Mouse (Mus musculus) forebrain, embryonic 14.5 days (tissue): Measurements from ENCODE around the gene Zfhx3. TPM values are rescaled to one million over a fixed set of nuclear protein-coding genes. Genes with fewer than 3 reads are reported as not detected.

Experiments used
- ATAC-seq: fragments of 200-750 bp; cut with Nextera tagmentation; 2 replicates; pipeline ENCODE4 v1.8.0; 2017; ENCODE audit warnings: mild to moderate bottlenecking, moderate library complexity
- DNase-seq: peaks from one replicate; pipeline ENCODE4 v3.0.0-alpha.2; 2015; ENCODE audit warnings: low spot score
- H3K27ac ChIP-seq: fragments of 300-500 bp; sonication (generic); 2 replicates; pipeline ENCODE4 v1.5.1; 2014; ENCODE audit warnings: low read depth, mild to moderate bottlenecking, control low read depth, low read length, moderate library complexity
- H3K27me3 ChIP-seq: fragments of 300-500 bp; sonication (generic); replicated peaks from 2 replicates; pipeline ENCODE4 v1.6.1; 2014; ENCODE audit warnings: low read length, control low read depth, mixed read lengths; ENCODE audit not compliant: control insufficient read depth, insufficient read depth
- H3K36me3 ChIP-seq: fragments of 300-500 bp; sonication (generic); 2 replicates; pipeline ENCODE4 v1.6.1; 2014; ENCODE audit warnings: low read length, control low read depth; ENCODE audit not compliant: control insufficient read depth, insufficient read depth
- H3K4me1 ChIP-seq: fragments of 300-500 bp; sonication (generic); 2 replicates; pipeline ENCODE4 v1.6.1; 2014; ENCODE audit warnings: antibody characterized with exemption, low read length, control low read depth; ENCODE audit not compliant: control insufficient read depth, insufficient read depth
- H3K4me2 ChIP-seq: fragments of 300-500 bp; sonication (generic); 2 replicates; pipeline ENCODE4 v1.6.1; 2014; ENCODE audit warnings: mild to moderate bottlenecking, control low read depth, low read length
- H3K4me3 ChIP-seq: fragments of 300-500 bp; sonication (generic); 2 replicates; pipeline ENCODE4 v1.5.1; 2014; ENCODE audit warnings: low read depth, low read length, control low read depth
- H3K9ac ChIP-seq: fragments of 300-500 bp; sonication (generic); 2 replicates; pipeline ENCODE4 v1.6.1; 2014; ENCODE audit warnings: mild to moderate bottlenecking, low read length, control low read depth, moderate library complexity
- H3K9me3 ChIP-seq: fragments of 300-500 bp; sonication (generic); replicated peaks from 2 replicates; pipeline ENCODE4 v1.6.1; 2016; ENCODE audit warnings: low read length, control low read depth, mixed read lengths; ENCODE audit not compliant: control insufficient read depth
- WGBS: fragments of 180-500 bp; shearing (Covaris S2); extraction: QIAGEN DNeasy Blood & Tissue Kit; methylation state at CpG from one replicate; pipeline ENCODE4 v1.1.7; 2014; 5-methylcytosine and 5-hydroxymethylcytosine counted together
- polyA plus RNA-seq: library from polyadenylated mRNA; unstranded; fragments of >200 nt; fragmentation: Nextera tagmentation; extraction: Ambion mirVana; gene quantifications from 2 replicates; pipeline ENCODE4 v1.2.1, GENCODE M21; 2014

Zfhx3 gene
- polyA plus RNA-seq, 1 experiment from 2014 or later = 11.7 TPM

GRCm38 (mm10) chr8:108745551-108745950, 803.1 kb downstream of the Zfhx3 start:
- H3K9me3 ChIP-seq = no peaks in the 10 kb centered on the region
- no peak for DNase-seq
- H3K36me3 ChIP-seq = no peaks in the 10 kb centered on the region
- WGBS = 88% methylated on average over 7 of the region's 7 CpGs
- H3K4me1 ChIP-seq = peaks cover 6% of the 10 kb centered on the region
- no peak overlapping the region for H3K4me2 ChIP-seq
- H3K27me3 ChIP-seq = no peaks in the 10 kb centered on the region
- H3K27ac ChIP-seq = no peak overlapping the region
- no peak for ATAC-seq
- H3K4me3 ChIP-seq = no peak overlapping the region
- no peak overlapping the region for H3K9ac ChIP-seq

GRCm38 (mm10) chr8:108748095-108748494, 805.7 kb downstream of the Zfhx3 start:
- H3K4me1 ChIP-seq = peaks cover 6% of the 10 kb centered on the region
- H3K4me2 ChIP-seq = no peak overlapping the region
- ATAC-seq = no peak

GRCm38 (mm10) chr8:108748851-108749376, 806.5 kb downstream of the Zfhx3 start:
- Histone ChIP-seq H3K4me1 (peaks cover 6% of the 10 kb centered on the region), H3K36me3 (no peaks in the 10 kb centered on the region), H3K9ac (no peak overlapping the region), H3K4me3 (no peak overlapping the region), H3K27ac (no peak overlapping the region), H3K4me2 (peak overlapping the region; percentile 7; the same call in 1 of the 2 replicates), H3K27me3 (no peaks in the 10 kb centered on the region), H3K9me3 (no peaks in the 10 kb centered on the region)
- ATAC-seq = peak; percentile 32; the same call in 1 of the 2 replicates
- peak; percentile 45 for DNase-seq
- WGBS = 3% methylated on average over 6 of the region's 6 CpGs

More at GRCm38 (mm10) chr8:108748095-108748494, 805.7 kb downstream of the Zfhx3 start:
- Histone ChIP-seq H3K9me3 (no peaks in the 10 kb centered on the region), H3K36me3 (no peaks in the 10 kb centered on the region), H3K27me3 (no peaks in the 10 kb centered on the region), H3K27ac (no peak overlapping the region), H3K4me3 (no peak overlapping the region), H3K9ac (no peak overlapping the region)
- WGBS = 69% methylated on average over 11 of the region's 11 CpGs
- DNase-seq = no peak

GRCm38 (mm10) chr8:108750806-108751205, 808.4 kb downstream of the Zfhx3 start:
- H3K4me2 ChIP-seq = no peak overlapping the region
- no peak for ATAC-seq
- H3K4me1 ChIP-seq = peaks cover 14% of the 10 kb centered on the region
- H3K9ac ChIP-seq = no peak overlapping the region
- H3K9me3 ChIP-seq = no peaks in the 10 kb centered on the region
- H3K4me3 ChIP-seq = no peak overlapping the region
- no peak for DNase-seq
- no peaks in the 10 kb centered on the region for H3K36me3 ChIP-seq
- H3K27ac ChIP-seq = no peak overlapping the region
- 90% methylated on average over 9 of the region's 9 CpGs for WGBS
- H3K27me3 ChIP-seq = no peaks in the 10 kb centered on the region

GRCm38 (mm10) chr8:108754556-108754955, 812.1 kb downstream of the Zfhx3 start:
- H3K4me3 ChIP-seq = no peak overlapping the region
- H3K27me3 ChIP-seq = no peaks in the 10 kb centered on the region
- 71% methylated on average over 6 of the region's 6 CpGs for WGBS
- ATAC-seq = no peak
- H3K4me2 ChIP-seq = no peak overlapping the region
- no peak overlapping the region for H3K9ac ChIP-seq
- H3K4me1 ChIP-seq = peaks cover 16% of the 10 kb centered on the region
- no peaks in the 10 kb centered on the region for H3K36me3 ChIP-seq
- no peaks in the 10 kb centered on the region for H3K9me3 ChIP-seq
- no peak overlapping the region for H3K27ac ChIP-seq
- DNase-seq = no peak

- ATAC-seq (peak; percentile 18; the same call in 1 of the 2 replicates), DNase-seq (peak; percentile 62)
- 25% methylated on average over 19 of the region's 19 CpGs for WGBS
- Histone ChIP-seq H3K27me3 (no peaks in the 10 kb centered on the region), H3K4me2 (peak overlapping the region; percentile 25), H3K4me1 (peaks cover 16% of the 10 kb centered on the region), H3K9me3 (no peaks in the 10 kb centered on the region), H3K4me3 (no peak overlapping the region), H3K9ac (peak overlapping the region; percentile 21; the same call in 1 of the 2 replicates), H3K36me3 (no peaks in the 10 kb centered on the region), H3K27ac (peak overlapping the region; percentile 44)
Observed at GRCm38 (mm10) chr8:108755400-108756325, 813.2 kb downstream of the Zfhx3 start.

GRCm38 (mm10) chr8:108759511-108760330, 817.3 kb downstream of the Zfhx3 start:
- peak overlapping the region; percentile 20; the same call in 1 of the 2 replicates for H3K4me2 ChIP-seq
- peaks cover 19% of the 10 kb centered on the region for H3K4me1 ChIP-seq
- H3K9ac ChIP-seq = no peak overlapping the region; the same call in 1 of the 2 replicates
- ATAC-seq = peak; percentile 80
- no peak overlapping the region for H3K4me3 ChIP-seq
- no peaks in the 10 kb centered on the region for H3K9me3 ChIP-seq
- H3K36me3 ChIP-seq = no peaks in the 10 kb centered on the region
- no peaks in the 10 kb centered on the region for H3K27me3 ChIP-seq
- peak; percentile 83 for DNase-seq
- H3K27ac ChIP-seq = peak overlapping the region; percentile 72
- 27% methylated on average over 15 of the region's 15 CpGs for WGBS

- ATAC-seq (no peak), DNase-seq (no peak)
- H3K36me3 ChIP-seq = no peaks in the 10 kb centered on the region
- no peak overlapping the region for H3K27ac ChIP-seq
- H3K27me3 ChIP-seq = no peaks in the 10 kb centered on the region
- no peaks in the 10 kb centered on the region for H3K9me3 ChIP-seq
- WGBS = 89% methylated on average over 10 of the region's 10 CpGs
- no peak overlapping the region for H3K4me3 ChIP-seq
- H3K4me1 ChIP-seq = peaks cover 10% of the 10 kb centered on the region
- H3K4me2 ChIP-seq = no peak overlapping the region
- no peak overlapping the region for H3K9ac ChIP-seq
Observed at GRCm38 (mm10) chr8:108760745-108761144, 818.3 kb downstream of the Zfhx3 start.
